Mouse (Mus musculus) neutrophil, adult 5-6 weeks (primary cell): ENCODE results near the gene Golga1. TPM values are rescaled to one million over a fixed set of nuclear protein-coding genes. Genes with fewer than 3 reads are reported as not detected.

ENCODE experiments used
- ATAC-seq: fragments of 151-379, 151-347 bp; 2 replicates; pipeline ENCODE4 v1.8.0; 2017; ENCODE audit warnings: mild to moderate bottlenecking, moderate TSS enrichment; ENCODE audit not compliant: insufficient number of reproducible peaks, poor library complexity, low FRiP score, severe bottlenecking; ENCODE audit errors: extremely low read depth
- total RNA-seq: library from RNA; stranded (forward); fragments of 200-1000 nt; gene quantifications from 2 replicates; pipeline ENCODE4 v1.2.3, GENCODE M21; 2017

Golga1 gene
- total RNA-seq, 1 experiment from 2014 or later, result 41.7 TPM

DNA sequence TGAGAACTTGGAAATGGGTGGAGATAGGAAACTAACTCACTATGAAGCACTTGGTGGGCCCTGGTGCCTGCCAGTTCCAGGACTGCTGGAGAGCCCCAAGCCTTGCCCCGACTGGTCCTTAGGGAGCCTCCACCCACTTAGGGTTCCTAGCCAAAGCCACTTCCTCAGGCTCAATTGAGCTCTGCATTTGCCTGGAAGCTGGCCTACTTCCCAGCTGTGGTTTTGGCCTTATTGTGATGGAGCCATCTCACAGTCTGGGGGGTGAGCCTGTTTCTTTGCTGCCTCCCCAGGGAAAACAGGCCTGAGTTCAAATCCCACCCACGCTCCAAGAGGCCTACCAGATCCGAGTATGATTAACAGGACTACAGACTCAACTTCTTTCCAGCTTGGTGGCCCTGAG, 78.8 kb downstream of the Golga1 start:
- no peak for ATAC-seq

DNA sequence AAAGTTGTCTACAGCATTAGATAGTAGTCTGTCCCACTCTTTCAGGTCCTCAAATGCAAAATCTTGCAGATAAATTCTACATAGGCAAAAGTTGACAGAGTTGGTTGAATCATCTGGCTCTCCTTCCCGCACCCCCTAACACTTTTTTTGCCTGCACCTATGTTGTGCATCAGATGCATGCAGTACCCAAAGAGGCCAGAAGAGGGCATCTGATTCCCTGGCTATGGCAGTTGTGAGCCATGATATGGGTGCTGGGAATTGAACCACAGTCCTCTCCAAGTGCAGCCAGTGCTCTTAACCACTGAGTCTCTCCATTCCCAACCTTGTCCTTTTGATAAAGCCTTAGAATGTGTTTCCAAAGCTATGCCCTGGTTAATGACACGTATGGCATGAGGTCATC, 81.9 kb downstream of the Golga1 start:
- ATAC-seq, result no peak

DNA sequence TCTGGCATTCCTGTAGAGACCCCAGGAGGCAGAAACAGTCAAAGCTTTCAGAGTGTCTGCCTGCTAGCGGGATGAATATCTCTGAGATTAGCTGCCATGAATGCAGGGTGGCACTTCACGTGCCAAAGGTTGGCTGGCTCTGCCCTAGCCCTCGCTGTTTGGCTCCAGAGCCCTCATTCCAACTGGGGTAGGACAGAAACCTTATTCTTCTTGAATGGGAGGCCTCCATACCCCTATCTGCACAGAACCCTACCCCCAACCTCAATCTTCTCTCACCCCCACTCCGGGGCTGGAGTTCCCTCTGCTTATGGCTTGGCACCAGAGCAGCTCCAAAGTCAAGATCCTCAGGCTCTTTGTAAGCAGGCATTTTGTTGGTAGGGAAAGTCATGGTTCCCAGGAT, 87.5 kb downstream of the Golga1 start:
- no peak for ATAC-seq

DNA sequence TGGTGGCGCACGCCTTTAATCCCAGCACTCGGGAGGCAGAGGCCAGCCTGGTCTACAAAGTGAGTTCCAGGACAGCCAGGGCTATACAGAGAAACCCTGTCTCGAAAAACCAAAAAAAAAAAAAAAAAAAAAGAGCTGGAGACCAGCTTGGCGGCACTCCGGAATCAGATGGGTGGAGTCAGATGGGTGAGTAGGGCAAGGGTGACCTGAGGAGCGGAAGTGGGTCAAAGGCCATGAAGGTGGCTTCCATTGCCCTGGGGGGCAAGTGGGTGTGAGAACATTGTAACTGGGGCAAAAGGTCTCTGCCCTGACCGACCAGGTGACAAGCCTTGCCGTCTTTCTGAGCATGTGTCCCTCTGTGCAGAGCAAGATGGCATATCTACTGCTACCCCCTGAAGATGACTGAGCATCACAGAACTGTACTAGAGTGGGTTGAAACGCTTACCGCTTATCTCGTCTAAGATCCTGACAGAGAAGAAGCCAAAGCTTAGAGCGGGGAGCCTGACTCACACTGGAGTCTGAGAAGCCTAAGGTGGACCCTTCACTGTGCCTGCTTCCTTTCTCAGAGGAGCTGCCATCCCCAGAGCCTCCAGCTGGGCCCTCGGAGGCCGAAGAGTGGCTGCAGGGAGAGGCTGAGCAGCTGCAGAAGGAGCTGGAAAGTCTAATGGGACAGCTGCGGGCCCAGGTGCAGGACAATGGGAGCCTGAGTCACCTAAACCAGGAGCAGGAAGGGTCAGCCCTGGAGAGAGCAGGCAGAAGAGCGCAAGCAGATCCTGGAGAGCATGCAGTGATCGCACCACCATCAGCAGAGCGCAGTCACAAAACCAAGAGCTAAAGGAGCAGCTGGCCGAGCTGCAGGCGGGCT, 89.2 kb downstream of the Golga1 start:
- ATAC-seq, result no peak

DNA sequence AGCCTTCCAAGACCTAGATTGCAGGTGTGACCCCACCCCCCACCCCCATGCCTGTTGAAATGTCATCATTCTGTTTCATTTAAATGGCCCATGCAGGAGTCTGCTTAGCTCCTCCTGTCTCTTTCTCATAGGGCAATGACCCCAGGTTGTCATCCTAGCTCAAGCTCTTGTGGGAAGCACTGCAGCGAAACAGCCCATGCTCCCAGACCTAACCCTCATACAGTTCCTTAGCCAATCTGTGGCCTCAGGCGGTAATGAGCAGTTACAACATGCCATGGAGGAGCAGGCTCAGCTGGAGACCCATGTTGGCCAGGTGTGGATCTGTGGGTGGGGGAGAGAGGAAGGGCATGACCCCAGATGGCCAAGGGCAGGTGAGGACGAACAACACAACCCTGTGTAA, 90.2 kb downstream of the Golga1 start:
- ATAC-seq, result no peak

DNA sequence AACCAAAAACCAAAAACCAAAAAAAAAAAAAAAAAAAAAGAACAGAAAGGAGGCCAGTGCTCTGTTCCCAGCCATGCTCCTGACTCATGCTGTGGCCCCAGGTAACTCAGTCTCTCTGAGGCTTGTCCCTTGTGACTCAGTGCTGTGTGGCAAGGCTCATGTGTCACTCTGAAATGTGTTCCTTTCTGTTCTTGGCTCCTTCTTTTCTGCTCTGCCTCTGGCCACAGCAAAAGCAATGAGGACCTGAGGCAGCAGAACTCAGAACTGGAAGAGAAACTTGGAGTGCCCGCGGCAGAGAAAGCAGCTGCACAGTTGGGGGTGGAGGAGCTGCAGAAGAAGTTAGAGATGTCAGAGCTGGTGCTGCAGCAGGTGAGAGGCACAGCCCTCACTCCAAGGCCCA, 91.2 kb downstream of the Golga1 start:
- no peak for ATAC-seq

DNA sequence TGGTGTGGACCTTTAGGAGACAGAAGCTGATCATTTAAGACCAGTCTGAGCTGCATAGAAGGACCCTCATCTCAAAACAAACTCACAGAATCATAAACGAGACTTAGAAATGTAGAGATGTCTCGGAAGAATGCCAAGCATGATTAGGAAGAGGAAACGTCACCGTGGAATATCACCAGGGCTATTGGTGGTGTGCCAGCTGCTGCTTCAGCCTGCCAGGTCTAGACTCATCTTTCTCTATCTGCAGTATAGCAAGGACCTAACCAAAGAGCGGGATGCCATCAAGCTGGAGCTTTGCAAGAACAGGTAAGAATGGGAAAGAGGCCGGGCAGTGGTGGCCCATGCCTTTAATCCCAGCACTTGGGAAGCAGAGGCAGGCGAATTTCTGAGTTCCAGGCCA, 91.6 kb downstream of the Golga1 start:
- ATAC-seq, result no peak

DNA sequence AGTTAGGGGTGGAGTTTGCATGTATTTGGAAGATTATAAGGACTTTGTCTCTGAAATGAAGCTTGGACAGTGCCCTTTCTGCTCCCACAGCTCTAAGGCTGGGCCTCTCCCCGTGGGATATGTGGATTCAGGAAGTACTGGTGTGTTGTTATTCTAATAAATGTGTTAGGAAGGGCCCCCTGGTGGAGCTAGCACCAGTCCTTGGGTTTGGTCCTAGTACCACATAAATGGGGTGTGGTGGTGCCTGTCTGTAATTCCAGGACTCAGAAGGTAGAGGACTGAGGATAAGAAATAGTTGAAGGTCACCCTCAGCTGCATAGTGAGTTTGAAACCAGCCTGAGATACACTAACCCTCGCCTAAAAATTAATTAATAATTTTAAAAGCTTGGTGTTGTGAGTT, 92.1 kb downstream of the Golga1 start:
- ATAC-seq, result no peak

DNA sequence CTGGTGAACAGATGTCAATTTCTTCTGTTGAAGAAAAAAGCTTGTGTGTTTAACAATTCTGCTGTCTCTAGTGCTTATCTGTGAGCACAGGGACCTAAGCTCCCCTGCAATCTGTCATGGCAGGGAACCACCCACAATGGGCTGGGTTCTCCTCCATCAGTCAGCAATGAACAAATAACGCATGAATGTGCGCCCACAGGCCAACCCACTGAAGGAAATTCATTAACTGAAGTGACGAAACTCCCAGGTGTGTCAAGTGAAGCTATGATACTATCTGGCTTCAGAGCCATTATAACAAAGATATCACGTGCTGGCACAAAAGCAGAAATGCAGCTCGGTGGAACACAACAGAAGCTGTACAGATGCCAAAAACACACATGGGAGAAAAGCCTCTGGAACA, 95.3 kb downstream of the Golga1 start:
- no peak for ATAC-seq

DNA sequence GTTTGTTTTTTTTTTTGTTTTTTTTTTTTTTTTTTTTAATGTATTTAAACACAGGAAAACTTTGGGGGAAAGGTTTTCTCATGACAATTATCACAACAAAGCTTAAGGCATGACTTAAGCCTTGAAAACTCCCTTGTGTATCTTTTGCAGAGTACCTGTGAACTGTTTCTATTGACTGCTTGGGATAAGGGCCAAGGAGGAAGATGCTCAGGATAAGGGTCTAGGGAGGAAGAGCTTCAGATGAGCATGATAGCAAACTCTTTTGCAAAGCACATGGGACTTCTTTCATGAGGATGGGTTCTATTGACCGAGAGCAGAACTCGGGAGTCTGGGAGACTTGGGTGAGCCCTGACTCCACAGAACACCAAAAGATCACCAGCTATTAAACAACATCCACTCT, 95.7 kb downstream of the Golga1 start:
- no peak for ATAC-seq

Other genes with a start within 250 kb of the Golga1 start
- 1.4 and 1.6 TPM in 2 replicates for gene Nr6a1, start 137.9 kb downstream of the Golga1 start, total RNA-seq
- gene Olfml2a, start 133.6 kb downstream of the Golga1 start, total RNA-seq, result not detected in 2 replicates
- gene Wdr38, start 68.1 kb downstream of the Golga1 start, total RNA-seq, result 0.61 and 1.4 TPM in 2 replicates
- gene Arpc5l, start 60.2 kb downstream of the Golga1 start, total RNA-seq, result 126 and 127 TPM in 2 replicates
- gene Rpl35, start 59.9 kb downstream of the Golga1 start, total RNA-seq, result 472 and 557 TPM in 2 replicates
- 26.6 and 26.9 TPM in 2 replicates for gene Scai, start 125.2 kb upstream of the Golga1 start, total RNA-seq
- gene Ppp6c, start 160.9 kb upstream of the Golga1 start, total RNA-seq, result 46.8 and 49.8 TPM in 2 replicates